Mouse (Mus musculus): ENCODE results near the gene Gm9903. TPM values are rescaled to one million over a fixed set of nuclear protein-coding genes. Genes with fewer than 3 reads are reported as not detected.

Gene Gm9903
- total RNA-seq (2021) (under 1 TPM; 0.26 to 0.69 TPM), polyA plus RNA-seq (2012; rRNA removed) (0.09 and 0.15 TPM in 2 replicates)
- long read RNA-seq: 0 reads

DNA sequence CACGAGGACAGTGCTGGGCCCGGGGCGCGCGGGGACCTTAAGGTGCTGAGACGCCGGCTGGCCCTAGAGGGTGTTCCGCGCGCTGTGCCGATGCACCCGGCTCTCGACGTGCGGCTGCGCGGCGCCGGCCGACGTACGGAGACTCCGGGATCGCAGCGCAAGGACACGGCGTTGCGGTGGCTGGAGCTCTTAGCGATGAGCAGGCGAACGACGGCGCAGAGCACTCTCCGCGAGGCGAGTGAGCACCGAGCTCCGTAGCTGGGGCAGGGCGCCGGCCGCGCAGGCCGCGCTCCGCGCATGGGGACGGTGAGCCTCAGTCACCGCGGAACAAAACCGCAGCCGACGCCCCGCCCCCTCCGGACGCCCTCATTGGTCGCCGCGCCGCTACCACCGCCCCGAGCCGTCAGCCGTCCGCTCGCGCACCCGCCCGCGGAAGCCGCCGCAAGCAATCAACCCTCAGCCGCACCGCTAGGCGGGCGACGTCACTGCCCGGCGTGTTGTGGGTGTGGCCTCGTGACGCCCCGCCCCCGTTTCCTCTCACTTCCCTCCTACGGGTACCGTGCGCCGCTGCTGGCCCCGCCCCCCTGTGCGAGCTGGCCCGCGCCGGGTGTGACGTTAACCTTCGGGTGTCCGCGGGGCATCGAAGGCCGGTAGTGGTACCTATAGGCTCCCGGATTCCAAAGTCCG, at the start of gene Gm9903, which contains the start of gene Fam53a:
Gene Gm9903, plus strand, starts transcription at position 625 of the 687 bp plus-strand sequence.
Gene Fam53a, minus strand, starts transcription at position 335 of the 687 bp plus-strand sequence.
- DNase-seq: peak; percentile 100

DNA sequence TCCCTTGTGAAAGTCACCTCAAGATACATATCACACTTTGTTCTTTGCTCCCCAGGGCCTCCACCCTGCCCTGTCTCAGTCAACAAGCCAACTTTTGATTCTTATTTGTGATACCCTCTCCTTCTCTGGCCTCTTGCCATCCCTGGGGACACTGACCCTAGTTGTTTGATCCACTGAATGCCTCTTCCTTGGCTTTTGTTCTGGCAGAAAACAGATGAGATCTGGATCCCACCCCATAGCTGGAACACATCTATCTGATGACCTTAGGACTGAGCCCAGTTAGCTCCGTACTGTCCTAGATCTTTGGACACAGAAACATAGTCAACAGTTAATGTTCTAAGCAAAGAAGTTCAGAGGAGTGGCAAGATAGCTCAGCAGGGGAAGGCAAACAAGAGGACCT, 49.4 kb upstream of the Gm9903 start:
- no peak for DNase-seq

DNA sequence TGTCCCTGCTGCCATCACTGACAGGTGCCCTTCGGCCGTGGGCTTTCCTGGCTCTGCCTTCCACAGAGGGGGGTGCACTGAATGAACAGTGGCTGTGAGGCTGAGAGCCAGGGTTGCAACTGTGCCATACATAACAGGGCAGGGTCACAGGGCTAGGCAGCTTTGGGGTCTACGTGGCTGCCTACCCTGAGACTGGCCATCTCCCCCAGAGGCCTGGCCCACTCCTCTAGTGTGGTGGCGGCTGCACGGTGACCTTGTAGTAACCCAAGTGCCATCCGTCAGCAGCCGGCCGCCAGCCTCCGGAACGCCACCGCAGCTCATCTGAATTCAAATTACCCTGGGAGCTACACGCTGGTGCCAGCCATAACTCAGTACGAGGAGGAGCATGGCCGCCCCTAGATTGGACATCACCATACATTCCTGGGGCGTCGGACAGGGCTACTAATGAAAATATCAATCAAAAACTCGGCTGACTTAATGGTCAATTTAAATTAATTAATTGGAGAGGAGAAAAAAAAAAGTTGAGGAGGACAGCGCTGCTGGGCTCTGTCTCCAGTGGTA, 42.1 kb upstream of the Gm9903 start:
- no peak for DNase-seq

DNA sequence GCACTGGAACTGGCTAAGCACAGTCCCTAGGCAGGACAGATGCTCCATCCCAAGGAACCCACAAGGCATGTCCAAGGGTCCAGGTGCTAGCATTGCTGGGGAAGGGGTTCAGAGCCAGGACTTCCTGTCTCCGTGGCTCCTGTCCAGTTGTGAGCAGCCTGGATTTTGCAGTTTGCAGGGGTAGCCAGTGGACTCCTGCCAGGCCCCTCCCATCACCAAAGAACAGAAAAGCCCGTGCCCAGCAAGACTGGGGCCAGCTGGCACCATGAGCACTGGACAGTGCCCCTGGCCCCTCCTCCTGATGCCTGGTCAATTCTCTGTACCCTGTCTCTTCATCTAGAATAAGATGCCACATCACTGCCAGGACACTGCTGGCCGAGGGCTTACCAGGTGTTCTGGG, 41.7 kb upstream of the Gm9903 start:
- DNase-seq: no peak

DNA sequence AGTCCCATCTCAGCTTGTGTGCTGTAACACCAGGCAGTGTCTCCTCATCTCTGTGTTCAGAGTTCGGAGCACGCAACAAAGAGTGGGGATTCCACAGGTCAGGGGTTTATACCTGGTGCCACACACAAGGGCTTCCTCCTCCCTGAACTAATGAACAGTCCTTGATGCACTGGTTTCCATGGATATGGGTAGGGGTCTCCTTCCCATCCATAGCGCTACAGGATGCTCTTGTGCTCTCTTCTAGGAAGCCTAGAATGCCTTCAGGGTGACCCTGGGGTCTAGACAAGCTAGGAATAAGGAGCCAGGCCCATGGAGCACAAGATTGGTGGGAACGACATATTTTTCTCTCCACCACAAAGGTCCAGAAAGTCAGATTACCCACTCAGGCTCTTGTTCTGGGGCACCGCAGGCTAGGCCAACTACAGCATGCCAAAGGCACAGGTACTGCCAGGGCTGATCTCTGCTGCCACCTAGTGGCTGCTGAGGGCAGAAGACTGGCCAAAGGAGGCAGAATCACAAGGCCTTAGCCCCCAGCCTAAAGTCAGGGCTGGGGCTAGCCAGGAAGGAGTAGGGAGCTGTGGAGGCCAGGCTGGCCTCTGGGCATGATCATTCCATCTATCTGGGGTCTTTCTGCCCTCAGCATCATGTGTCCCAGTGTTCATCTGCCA, 40.4 kb upstream of the Gm9903 start:
- DNase-seq: peak; percentile 66

DNA sequence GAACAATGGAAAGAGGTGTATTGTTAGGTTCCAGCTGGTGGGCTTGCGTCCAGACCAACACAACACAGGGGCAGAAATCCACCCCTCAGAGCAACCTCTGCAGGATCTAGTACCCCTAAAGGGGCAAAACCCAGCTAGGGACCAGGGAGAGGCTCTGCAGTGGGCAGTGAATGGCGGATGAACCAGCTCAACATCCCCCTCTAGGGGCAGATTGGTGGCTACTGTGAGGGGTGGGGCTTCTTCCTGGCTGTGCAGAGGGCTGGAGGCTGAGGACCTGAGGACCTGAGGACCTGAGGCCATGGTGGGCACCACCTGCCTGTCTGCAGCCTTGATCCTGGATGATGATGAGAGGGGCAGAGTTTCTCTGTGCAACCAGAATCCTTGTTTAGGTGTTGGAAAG, 36.1 kb upstream of the Gm9903 start:
- no peak for DNase-seq

DNA sequence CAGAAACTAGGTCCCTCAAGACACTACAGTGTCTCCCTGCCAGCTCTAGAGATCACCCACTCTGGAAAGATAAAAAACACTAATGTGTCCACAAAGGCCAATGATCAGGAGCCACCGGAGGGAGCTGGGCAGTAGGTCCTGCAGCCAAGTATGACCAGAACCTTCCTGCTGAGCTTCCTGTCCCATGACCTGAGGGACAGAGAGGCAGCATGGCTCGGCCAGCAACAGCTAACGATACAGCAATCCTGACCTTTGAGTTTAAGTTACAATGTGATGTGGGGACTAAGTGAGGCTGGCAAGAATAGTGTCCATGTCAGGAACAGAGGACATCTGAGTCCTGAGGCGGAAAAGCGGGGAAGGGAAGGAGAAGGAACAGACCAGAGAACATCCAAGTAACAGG, 24.4 kb upstream of the Gm9903 start:
- DNase-seq: no peak

DNA sequence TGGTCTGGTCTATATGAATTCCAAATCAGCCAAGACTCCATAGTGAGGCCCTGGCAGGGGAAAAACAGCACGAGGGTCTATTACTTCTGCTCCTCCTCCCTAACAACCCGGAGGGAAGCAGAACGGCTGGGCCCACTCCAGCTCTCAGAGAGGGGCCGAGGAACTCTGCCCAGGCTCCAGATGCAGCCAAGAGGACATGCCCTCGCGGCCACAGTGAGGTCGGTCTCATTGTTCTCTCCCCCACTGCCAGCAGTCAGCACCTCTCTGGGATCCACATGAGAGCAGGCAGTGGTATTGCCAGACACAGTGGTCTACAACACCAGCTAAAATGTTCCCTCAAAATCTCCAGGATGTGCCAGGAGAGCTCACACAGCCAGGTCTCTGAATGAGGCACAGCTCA, 23.1 kb upstream of the Gm9903 start:
- no peak for DNase-seq

DNA sequence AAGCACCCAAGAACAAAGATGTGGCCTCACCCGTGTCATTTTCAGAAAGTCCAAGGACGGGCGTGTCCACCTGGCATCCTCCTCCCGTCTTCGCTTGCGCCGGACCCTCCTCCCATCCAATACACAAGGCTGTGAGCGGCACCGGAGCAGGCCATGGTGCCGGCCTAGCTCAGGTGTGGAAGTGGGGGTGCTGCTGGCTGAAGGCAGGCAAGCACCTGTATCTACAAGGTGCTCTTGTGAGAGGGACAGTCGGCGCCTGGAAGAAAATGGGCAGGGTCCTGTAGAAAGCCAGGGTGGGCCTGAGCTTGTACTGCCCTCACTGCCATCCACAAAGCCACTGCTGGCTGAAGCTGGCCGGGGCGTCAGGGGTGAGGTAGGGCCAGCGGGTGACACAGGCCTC, 22.3 kb upstream of the Gm9903 start:
- DNase-seq: no peak

DNA sequence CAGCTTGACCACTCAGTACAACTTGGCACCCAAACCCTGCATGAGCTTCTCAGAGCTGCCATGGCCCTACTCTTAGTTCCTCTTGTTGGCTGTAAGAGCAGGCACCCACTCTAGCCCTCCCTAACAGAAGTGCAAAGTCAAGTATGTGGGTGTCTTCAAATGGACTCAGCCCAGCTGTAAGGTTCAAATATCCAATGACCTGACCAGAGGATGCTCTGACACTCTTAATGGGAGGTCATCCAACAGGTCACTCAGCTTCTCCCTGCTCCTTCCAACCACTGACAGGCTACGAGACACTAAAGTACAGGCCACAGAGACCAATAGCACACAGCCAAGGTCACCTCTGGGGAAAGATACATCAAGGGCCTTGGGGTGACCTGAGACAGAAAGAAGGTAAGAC, 20.5 kb upstream of the Gm9903 start:
- no peak for DNase-seq

DNA sequence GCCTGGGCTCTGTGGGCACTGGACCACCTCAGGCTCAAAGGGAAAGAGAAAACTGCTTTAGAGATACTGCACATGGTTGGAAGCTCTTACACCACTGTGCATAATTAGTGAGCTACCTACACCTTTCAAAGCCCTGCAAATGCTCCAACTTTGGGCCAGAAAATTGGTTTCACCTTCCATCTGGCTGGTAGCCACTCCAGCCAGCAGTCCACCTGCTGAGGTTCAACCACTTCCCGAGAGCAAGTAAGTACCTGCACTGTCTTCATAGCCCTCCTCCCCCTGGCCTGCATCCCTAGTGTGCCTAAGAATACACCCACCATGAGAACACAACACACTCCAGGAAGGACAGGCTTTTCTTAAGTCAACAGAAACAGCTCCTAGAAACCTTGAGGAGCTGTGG, 17.9 kb upstream of the Gm9903 start:
- DNase-seq: no peak

DNA sequence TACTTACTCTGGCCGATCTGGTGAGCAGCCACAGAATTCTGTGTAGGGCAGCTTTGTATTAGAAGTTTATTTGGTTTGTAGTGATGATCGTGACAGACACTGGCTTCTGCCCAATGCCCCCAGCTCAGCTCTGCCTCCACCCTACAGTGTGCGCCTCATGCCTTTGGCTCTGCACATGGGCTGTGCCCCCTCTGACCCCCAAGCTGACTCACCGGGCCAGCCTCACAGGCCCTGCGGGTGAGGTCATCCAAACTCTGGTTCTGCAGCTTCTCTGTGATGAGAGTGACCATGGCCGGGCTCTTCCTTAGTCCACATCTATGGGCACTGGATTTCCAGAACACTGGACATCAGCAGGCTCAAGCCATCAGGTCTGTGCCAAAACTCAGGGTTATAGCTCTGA, 15.3 kb upstream of the Gm9903 start:
- DNase-seq: peak; percentile 77

DNA sequence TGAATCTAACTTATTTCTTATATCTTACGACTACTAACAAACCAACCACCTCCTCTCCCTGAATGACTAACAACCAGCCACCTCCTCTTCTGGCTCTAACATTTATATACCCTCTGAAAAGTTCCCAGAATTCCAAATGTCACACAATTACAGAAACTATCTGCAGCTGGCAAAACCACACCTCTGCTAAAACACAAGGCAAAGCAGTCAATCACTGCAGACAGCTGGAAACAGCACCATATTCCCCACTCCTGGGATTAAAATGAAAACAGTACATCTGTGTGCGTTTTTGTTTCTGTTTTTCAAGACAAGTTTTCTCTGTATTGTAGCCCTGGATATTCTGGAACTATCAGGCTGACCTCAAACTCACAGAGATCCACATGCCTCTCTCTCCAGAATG, 7.1 kb upstream of the Gm9903 start:
- DNase-seq: no peak

DNA sequence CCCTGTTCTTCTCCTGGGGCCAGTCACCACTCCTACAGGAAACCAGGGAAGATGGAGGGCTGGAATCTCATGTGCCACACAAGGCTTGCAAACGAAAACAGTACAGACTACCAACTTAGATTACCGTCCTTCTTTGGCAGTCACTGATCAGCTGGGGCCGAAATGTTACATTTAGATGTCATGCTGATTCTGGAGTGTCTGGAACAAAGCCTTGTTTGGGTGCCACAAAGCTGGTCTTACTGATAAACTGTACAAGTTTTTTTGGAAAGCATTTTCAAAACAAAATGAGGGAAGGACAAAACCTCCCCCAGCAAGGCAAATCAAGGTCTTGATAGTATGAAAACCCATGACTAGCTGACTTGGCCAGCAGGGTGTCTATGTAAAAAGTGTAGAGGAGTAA, 6.0 kb upstream of the Gm9903 start:
- no peak for DNase-seq

DNA sequence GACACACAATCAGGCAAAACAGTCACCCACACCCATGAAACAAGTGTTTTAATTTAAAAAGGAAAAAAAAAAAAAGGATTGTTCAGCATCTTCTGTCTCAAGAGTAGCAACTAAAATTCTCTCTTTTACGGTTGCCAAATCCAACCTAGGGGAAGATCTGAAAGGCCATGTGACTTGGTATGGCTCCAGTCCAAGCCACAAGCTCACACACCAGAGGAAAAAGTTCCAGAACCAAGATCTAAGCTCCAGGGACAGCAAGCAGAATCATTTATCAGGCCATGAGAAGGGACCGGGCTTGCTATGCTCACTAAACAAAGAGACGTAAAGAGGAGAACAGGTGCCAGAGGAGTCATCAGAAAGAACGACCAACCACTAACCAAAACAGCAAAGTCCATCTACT, 1.8 kb upstream of the Gm9903 start:
- peak; percentile 62 for DNase-seq

DNA sequence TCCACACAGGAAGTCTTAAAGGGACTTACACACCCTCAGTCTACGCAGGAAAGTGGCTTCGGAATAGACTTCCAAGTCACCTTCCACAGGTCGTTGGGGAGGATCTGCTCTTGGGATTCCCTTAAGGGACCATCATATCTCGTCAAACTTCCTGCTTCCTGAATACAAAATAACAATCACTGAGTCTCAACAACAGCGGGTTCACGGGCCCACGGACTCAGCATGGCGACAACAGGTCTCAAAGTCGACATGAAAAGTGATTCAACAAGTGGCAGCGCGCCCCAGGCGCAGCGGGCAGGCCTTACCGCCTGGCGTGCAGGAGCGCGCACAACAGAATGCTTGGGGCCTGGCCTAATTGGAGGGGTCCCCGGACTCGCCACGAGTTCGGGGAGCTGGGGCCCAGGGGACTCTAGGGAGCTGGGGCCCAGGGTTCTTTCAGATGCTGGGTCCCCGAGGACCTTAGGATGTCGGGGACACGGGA, 865 bp upstream of the Gm9903 start:
- peak; percentile 85 for DNase-seq

DNA sequence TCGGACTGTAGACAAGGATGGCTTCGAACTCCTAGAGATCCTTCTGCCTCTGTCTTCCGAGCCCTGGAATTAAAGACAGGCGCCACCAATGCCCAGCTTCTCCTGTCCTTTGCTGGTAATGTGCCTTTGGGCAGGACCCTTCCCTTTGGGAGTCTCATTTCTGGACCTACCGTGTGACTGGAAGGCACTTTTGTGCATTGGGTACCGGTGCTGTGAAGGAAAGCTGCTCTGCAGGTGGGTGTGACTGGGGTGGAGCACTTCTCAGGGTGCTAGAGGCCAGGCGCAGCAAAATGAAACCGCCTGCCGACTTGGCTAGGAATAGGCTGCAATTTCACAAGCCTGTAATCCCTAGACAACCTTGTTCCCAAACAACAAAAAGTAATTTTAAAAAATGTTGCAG, 336 bp downstream of the Gm9903 start:
- DNase-seq: peak; percentile 54

DNA sequence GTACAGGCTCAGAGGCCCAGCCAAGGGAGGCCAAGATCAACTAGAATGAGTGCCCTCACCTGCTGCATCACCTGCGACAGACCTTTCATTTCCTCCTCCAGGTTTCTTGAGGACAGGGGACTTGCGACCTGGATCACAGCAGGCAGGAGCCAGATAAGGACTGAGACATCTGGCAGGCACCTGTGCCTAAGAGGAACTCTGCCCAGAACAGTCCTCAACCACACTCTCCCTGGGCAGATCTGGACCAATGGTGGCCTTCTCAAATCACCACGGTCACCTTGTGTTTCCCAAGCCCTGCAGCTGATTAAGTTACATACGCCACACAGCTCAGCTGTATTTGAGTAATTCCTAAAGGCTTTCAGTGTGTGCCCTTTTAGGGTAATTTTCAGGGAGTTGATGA, 890 bp downstream of the Gm9903 start:
- no peak for DNase-seq

DNA sequence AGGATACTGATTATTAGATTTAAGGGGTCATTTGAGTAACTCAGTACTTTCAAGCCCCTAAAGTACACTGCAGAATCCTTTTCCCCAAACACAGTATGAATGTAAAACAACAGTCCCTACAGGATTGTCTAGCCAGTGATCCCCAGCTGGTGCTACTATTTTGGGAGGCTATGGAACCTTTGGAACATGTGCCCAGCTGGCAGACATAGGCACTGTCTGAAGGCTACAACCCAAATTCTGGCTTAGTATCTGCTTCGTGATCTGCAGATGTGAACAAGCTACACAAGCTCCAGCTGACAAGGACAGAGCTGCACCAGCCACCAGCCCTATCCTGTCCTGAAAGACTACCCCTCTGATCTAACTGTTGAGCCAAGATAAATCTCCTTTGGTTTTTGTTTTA, 2.8 kb downstream of the Gm9903 start:
- no peak for DNase-seq

DNA sequence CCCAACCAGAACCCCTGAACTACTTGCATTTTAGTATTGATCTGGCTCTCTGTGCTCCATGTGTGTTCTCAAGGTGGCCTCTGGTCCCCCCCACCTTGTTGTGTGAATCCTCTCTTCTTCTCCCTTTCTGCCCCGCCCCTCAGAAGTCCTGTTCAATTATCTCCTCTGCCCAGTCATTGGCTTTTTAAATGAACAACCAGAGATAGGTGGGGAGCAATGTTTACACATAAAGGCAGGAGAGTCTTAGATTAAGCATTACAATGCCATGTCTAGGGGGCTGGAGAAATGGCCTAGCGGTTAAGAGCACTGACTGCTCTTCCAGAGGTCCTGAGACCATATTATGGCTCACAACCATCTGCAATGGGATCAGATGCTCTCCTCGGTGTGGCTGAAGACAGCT, 5.6 kb downstream of the Gm9903 start:
- no peak for DNase-seq

DNA sequence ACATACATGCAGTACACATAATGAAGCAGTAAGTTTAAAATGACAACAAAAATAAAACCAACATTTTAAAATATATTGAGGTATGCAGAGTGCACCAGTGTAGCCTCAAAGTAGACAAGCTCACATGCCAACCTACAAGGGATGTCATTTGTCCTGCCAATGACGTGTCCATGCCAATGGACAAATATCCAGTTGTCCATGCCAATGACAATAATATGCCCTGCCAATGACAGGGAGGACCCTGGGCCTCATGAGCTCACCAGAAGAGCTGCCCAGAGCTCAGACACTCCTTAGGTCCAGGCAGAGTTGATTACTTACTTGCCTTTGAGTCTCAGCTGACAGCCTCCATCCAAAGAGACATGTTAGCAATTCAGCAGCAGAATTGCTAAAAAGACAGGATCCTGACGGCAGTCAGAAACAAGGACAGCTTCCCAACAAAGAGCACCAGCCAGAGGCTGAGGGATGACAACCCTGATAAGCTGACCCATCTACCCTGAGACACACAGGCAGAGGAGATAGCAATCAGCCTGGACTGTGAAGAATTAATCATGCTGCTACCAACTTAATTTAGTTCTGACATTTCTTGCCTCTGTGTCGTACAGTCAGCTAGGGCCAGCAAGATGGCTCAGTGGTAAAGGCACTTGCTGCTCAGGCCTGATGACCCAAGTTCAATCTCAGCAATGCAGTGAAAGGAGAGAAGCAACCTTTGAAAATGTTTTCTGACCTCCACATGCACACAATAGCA, 8.1 kb downstream of the Gm9903 start:
- no peak for DNase-seq

DNA sequence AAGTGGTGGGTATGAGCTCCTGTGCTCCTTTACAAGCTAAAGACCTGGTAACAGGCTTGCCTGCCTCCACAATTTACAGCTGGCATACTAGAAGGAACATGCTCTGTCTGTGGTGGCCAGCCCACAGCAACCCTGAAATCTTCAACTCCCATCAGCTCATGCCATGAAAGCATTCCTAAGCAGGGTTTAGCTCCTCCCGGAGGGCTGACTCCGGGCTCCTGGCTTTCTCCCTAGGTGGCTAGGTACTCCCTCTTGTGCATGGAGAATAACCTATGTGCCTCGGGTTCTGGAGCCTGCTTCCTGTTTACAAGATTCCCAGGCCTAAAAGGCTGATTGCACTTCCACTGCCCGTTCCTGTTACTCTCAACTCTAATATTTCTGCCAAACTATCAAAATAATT, 9.1 kb downstream of the Gm9903 start:
- DNase-seq: no peak

DNA sequence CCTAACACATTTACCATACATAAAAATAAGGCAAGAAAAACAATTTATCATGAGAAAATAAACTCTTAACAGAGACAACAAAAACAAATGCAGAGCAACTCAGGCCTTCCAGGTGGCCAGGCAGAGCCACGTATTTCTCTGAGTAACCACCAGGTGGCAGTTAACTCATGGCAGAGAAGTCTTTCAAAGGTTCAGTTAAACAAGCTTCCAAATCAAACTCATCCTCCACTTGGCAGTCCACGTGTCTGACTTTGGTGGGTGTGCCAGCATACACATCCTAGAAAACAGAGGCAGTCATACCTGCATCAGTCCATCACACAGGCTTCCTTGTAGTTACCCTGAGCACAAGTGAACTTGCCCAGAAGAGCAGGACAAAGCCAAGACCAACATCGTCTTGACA, 10.9 kb downstream of the Gm9903 start:
- DNase-seq: no peak
